Mouse (Mus musculus) forebrain, embryonic 11.5 days (tissue): ENCODE results near the gene Wwtr1. TPM values are rescaled to one million over a fixed set of nuclear protein-coding genes. Genes with fewer than 3 reads are reported as not detected.

Experiments used
- ATAC-seq: fragments of 200-750 bp; cut with Nextera tagmentation; replicated peaks from 2 replicates; pipeline ENCODE4 v1.8.0; 2017; ENCODE audit warnings: moderate TSS enrichment; ENCODE audit not compliant: low FRiP score
- DNase-seq: peaks from one replicate; pipeline ENCODE4 v3.0.0-alpha.2; 2017; ENCODE audit warnings: low spot score
- H3K27ac ChIP-seq: fragments of 300-500 bp; sonication (generic); 2 replicates; pipeline ENCODE4 v1.5.1; 2014; ENCODE audit warnings: low read depth, low read length
- H3K27me3 ChIP-seq: fragments of 300-500 bp; sonication (generic); 2 replicates; pipeline ENCODE4 v1.6.1; 2014; ENCODE audit warnings: mild to moderate bottlenecking, low read length, mixed read lengths; ENCODE audit not compliant: control insufficient read depth, insufficient read depth
- H3K36me3 ChIP-seq: fragments of 300-500 bp; sonication (generic); 2 replicates; pipeline ENCODE4 v1.6.1; 2014; ENCODE audit warnings: mild to moderate bottlenecking, low read length, moderate library complexity, mixed read lengths; ENCODE audit not compliant: control insufficient read depth, insufficient read depth
- H3K4me1 ChIP-seq: fragments of 300-500 bp; sonication (generic); replicated peaks from 2 replicates; pipeline ENCODE4 v1.6.1; 2014; ENCODE audit warnings: low read length, mixed read lengths; ENCODE audit not compliant: control insufficient read depth, insufficient read depth
- H3K4me2 ChIP-seq: fragments of 300-500 bp; sonication (generic); 2 replicates; pipeline ENCODE4 v1.6.1; 2014; ENCODE audit warnings: low read depth, mild to moderate bottlenecking, low read length, moderate library complexity, mixed read lengths; ENCODE audit not compliant: severe bottlenecking
- H3K4me3 ChIP-seq: fragments of 300-500 bp; sonication (generic); 2 replicates; pipeline ENCODE4 v1.5.1; 2014; ENCODE audit warnings: low read depth, low read length
- H3K9ac ChIP-seq: fragments of 300-500 bp; sonication (generic); 2 replicates; pipeline ENCODE4 v1.6.1; 2014; ENCODE audit warnings: low read length
- H3K9me3 ChIP-seq: fragments of 300-500 bp; sonication (generic); 2 replicates; pipeline ENCODE4 v1.6.1; 2016; ENCODE audit warnings: low read length, mixed read lengths; ENCODE audit not compliant: control insufficient read depth
- WGBS: fragments of 180-500 bp; shearing (Covaris S2); extraction: QIAGEN DNeasy Blood & Tissue Kit; methylation state at CpG from one replicate; pipeline ENCODE4 v1.1.7; 2014; 5-methylcytosine and 5-hydroxymethylcytosine counted together
- polyA plus RNA-seq: library from polyadenylated mRNA; unstranded; fragments of >200 nt; fragmentation: Nextera tagmentation; extraction: Ambion mirVana; gene quantifications from 2 replicates; pipeline ENCODE4 v1.2.1, GENCODE M21; 2014

Gene Wwtr1
- polyA plus RNA-seq, 1 experiment from 2014 or later = 11.2 TPM

DNA sequence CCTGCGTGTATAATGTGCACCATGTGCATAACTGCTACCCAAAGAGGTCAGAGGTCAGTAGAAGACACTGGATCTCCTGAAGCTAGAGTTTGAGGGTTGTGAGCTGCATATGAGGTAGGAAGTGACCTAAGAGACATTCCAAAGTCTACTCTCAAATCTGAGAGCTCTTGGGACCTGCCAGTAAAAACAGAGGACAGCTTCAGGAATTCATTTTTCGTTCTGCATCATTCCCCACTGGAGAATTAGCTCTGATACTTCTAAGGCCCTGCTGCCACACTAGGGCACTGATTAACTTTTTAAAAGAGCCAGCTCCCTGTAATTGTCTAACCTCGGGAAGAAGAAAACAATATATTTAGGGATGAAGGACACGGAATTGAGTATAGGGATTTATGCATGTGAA is 53.8 kb downstream of the Wwtr1 start:
- Histone ChIP-seq H3K27me3 (no peaks in the 10 kb centered on the region), H3K9ac (no peak overlapping the region), H3K27ac (no peak overlapping the region), H3K4me3 (no peak overlapping the region), H3K9me3 (no peaks in the 10 kb centered on the region; the same call in 1 of the 2 replicates), H3K36me3 (no peaks in the 10 kb centered on the region), H3K4me2 (no peak overlapping the region), H3K4me1 (no peaks in the 10 kb centered on the region)
- WGBS = 83% methylated on average over 4 of the region's 4 CpGs
- ATAC-seq = no peak
- DNase-seq = no peak

DNA sequence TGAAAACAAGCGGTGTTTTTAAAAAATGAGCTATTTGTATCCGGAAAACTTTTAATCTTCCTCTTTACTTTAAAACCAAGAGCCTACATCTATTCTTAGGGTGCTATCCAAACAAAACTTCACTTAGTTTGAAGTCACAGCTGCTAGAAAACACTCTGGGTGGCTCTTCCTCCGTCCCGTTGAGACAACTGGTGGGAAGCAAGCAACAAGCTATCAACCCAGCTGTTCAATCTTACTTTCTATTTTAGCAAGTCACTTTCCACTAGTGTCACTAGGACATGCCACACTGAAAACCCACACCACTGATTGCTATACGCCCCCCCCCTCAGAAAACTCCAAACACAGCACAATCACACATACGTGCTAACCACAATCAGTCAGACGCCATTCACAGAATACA is 55.7 kb downstream of the Wwtr1 start:
- no peaks in the 10 kb centered on the region for H3K27me3 ChIP-seq
- ATAC-seq (no peak), DNase-seq (no peak)
- WGBS = 93% methylated on average over 7 of the region's 7 CpGs
- no peak overlapping the region for H3K9ac ChIP-seq
- no peak overlapping the region for H3K27ac ChIP-seq
- no peak overlapping the region for H3K4me2 ChIP-seq
- no peaks in the 10 kb centered on the region for H3K36me3 ChIP-seq
- no peaks in the 10 kb centered on the region for H3K4me1 ChIP-seq
- H3K4me3 ChIP-seq = no peak overlapping the region
- no peaks in the 10 kb centered on the region for H3K9me3 ChIP-seq

DNA sequence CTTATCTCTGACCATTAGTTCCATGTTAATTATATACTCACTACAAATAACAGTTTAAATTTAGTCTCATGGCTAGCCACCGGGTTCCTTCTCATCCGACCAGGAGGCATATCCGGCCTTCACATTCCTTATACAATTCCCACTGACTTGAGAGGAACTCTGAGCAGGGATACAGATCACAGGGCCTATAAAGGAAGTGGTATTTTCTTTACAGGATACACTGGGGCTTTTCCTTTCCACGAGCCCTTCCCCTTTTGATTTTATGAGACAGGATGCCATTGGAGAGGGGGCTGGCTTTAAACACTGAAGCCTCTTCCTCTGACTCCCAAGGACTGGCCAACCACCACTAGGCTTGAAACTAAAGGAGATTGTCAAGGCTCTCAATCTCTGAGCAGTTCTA is 59.6 kb downstream of the Wwtr1 start:
- Histone ChIP-seq H3K4me3 (no peak overlapping the region), H3K4me2 (no peak overlapping the region), H3K9me3 (no peaks in the 10 kb centered on the region), H3K9ac (no peak overlapping the region), H3K27me3 (no peaks in the 10 kb centered on the region), H3K36me3 (no peaks in the 10 kb centered on the region), H3K27ac (no peak overlapping the region), H3K4me1 (no peaks in the 10 kb centered on the region)
- ATAC-seq (no peak), DNase-seq (no peak)
- WGBS = 88% methylated on average over 4 of the region's 4 CpGs

DNA sequence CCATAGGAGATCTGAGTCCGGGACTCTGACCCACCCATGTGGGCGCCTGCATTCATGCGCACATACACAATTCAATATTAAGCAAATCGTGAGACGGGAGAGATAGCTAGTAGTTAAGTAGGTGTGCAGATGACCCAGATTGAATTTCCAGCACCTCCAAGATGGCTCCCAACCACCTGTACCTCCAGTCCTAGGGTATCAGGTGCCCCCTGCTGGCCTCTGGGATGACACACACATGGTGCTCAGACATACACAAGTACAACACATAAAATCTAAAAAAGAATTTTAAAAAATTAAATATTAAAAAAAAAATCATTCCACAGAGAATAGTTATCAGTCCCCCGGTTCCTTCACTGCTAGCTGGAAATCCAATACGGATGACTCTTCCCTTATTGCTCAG is 60.7 kb downstream of the Wwtr1 start:
- DNase-seq (no peak), ATAC-seq (no peak)
- no peaks in the 10 kb centered on the region for H3K27me3 ChIP-seq
- H3K27ac ChIP-seq = no peak overlapping the region
- H3K4me2 ChIP-seq = no peak overlapping the region
- H3K4me3 ChIP-seq = no peak overlapping the region
- 95% methylated on average over 7 of the region's 7 CpGs for WGBS
- H3K36me3 ChIP-seq = no peaks in the 10 kb centered on the region
- H3K4me1 ChIP-seq = no peaks in the 10 kb centered on the region
- no peaks in the 10 kb centered on the region for H3K9me3 ChIP-seq
- H3K9ac ChIP-seq = no peak overlapping the region

DNA sequence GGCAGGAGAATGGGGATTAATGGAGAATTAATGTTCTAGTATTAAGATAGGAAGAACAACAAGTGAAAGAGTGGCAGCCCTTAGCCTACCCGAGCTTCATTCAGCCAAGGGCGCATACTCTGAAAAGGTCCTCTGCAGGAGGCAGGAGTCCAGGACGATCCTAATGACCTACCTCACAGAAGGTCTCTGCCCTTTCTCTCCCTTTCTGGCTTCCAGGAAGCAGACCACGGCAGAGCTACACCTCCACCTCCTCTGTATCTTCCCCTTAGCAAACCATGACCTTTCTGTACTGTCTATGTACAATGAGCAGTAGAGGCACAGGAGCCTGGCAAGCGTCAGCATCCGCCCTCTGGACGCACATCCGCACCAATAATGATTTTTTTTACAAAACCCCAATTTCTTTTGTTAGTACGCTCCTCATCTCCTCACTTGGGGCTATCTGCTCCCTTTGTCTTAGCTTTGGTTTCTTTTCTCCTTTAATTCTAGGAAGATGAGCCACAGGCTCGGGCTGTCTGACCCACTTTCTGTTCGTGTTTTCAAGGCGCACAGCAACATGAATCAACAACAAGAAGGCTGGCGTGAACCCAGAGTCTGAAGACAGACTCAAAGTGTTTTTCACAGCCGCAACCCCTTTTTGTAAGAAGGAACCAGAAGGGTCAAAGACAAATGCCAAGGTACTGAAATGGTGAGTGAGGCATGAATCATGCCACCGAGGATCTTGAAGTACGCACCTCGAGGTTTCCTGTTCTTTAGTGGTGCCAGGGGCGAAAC is 63.7 kb downstream of the Wwtr1 start:
- WGBS = 71% methylated on average over 18 of the region's 18 CpGs
- Histone ChIP-seq H3K4me2 (no peak overlapping the region), H3K4me1 (no peaks in the 10 kb centered on the region)

DNA sequence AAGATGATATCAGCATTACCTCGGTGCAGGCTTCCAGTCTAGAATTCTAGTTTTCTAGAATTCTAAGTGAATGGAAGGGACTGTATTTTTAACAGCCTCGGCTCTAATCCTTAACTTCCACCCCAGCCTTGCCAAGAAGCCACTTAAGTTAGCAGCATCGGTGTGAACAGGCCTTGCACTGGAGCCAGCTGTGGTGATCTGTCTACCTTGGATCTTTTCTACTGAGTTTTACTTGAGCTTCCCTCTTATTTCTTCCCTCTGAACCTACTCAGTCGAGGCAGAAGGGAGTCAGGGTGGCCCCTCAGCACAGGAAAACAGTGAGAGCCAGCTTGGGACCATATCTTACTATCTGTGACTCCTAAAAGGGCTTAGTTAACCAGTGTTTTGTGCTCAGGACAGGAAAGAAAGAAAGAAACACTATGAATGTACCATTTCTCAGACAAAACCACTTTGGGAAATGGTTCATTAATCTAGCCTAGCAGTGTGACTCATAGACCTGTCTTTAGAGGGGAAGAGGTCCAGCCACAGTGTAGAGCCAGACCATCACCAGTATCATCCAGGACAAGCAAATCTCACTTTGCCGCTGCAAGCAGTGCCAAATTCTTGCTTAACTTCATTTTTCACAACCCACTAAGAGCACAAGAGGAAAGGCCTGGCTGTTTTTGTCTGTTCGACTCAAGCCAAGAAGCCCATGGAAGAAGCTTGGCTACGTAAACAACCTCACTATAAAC is 65.6 kb downstream of the Wwtr1 start:
- no peaks in the 10 kb centered on the region for H3K9me3 ChIP-seq
- DNase-seq (no peak), ATAC-seq (no peak)
- H3K4me1 ChIP-seq = no peaks in the 10 kb centered on the region
- H3K4me3 ChIP-seq = no peak overlapping the region
- H3K27me3 ChIP-seq = no peaks in the 10 kb centered on the region
- H3K27ac ChIP-seq = no peak overlapping the region
- WGBS = 93% methylated on average over 7 of the region's 7 CpGs
- no peak overlapping the region for H3K9ac ChIP-seq
- H3K36me3 ChIP-seq = no peaks in the 10 kb centered on the region
- no peak overlapping the region for H3K4me2 ChIP-seq

More for the DNA sequence above, 63.7 kb downstream of the Wwtr1 start:
- Histone ChIP-seq H3K27ac (no peak overlapping the region), H3K9ac (no peak overlapping the region), H3K27me3 (no peaks in the 10 kb centered on the region), H3K36me3 (no peaks in the 10 kb centered on the region), H3K4me3 (no peak overlapping the region), H3K9me3 (no peaks in the 10 kb centered on the region)
- ATAC-seq (no peak), DNase-seq (no peak)

DNA sequence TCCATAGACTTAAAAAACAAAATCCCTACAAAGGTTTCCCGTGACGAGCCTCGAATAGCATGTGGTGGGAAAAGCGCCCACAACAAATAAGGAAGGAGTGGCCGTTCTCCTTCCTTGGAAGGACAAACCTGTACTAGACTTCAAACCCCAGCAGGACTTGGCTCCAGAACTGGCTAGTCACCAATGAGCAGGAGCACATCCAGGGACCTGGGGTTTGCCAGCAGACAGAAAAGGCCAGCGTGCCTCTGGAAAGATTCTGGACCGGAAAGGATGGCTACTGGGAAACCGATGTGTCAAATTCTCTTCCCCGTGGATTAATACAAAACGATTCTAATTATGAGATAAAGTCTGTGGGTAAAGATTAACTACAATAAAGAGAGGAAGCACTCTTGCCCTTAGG is 69.7 kb downstream of the Wwtr1 start:
- Histone ChIP-seq H3K36me3 (no peaks in the 10 kb centered on the region), H3K9me3 (no peaks in the 10 kb centered on the region), H3K4me1 (no peaks in the 10 kb centered on the region), H3K27ac (no peak overlapping the region), H3K4me3 (no peak overlapping the region), H3K4me2 (no peak overlapping the region), H3K9ac (no peak overlapping the region), H3K27me3 (no peaks in the 10 kb centered on the region)
- no peak for ATAC-seq
- no peak for DNase-seq
- WGBS = 88% methylated on average over 10 of the region's 10 CpGs

DNA sequence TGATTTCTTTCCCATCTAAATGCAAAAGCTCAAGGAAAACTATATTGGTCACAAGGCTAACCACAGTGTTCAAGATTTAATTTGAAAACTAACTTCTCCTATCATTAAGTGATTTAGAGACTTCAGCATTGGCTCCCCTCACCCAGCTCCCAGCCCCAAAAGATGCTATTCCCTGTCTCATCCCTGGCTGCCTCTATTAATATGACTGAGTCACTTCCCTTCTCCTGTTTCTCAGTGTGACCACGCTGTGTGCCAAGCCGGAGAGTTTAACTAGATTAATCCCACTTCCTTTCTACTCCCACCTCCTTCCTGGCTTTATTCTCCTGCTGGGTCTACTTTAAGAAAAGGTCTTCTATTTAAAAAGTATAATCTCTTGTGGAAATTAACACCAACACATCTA is 71.0 kb downstream of the Wwtr1 start:
- no peaks in the 10 kb centered on the region for H3K36me3 ChIP-seq
- ATAC-seq (no peak), DNase-seq (no peak)
- H3K9me3 ChIP-seq = no peaks in the 10 kb centered on the region
- no peaks in the 10 kb centered on the region for H3K4me1 ChIP-seq
- H3K9ac ChIP-seq = no peak overlapping the region
- 63% methylated on average over 2 of the region's 2 CpGs for WGBS
- no peak overlapping the region for H3K4me3 ChIP-seq
- H3K27ac ChIP-seq = no peak overlapping the region
- no peaks in the 10 kb centered on the region for H3K27me3 ChIP-seq
- H3K4me2 ChIP-seq = no peak overlapping the region
